Mouse (Mus musculus): ENCODE data around the gene Zfp82.

DNA sequence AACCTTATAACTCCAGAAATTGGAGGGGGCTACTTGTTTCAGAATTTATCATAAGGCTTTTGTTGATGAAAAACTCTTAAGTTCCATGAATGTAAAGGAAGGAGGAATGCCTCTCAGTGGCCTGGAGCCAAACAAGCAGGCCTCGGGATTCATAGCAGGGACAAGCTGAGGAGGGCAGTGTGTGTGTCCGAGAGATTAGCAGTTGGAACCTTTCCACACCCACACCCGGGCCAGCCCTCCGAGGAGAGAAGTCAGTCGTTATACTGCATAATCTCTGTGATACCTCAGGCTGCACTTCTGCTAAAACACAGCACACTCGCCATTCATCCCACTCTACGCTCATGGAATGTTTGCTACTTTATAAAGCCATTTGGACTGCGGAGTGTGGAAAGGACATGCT is 48.9 kb downstream of the Zfp82 start:
- no peak for TF ChIP-seq CTCF (IDR thresholded peaks at IDR 0.05; ENCODE audit: extremely low read depth, insufficient read depth, low read length)
- no peak for TF ChIP-seq POLR2A (IDR thresholded peaks at IDR 0.05; ENCODE audit: extremely low read depth, insufficient read depth, low read length)
